Mouse (Mus musculus) small intestine, adult 2 months (tissue): Measurements from ENCODE around the gene Tmx2. TPM values are rescaled to one million over a fixed set of nuclear protein-coding genes. Genes with fewer than 3 reads are reported as not detected.

Experiments
- H3K27ac ChIP-seq: fragments of 200-500 bp; 2 replicates; pipeline ENCODE4 v1.5.1; 2012; ENCODE audit warnings: low read depth, low read length, control low read depth, inconsistent platforms; ENCODE audit not compliant: insufficient read depth
- H3K27me3 ChIP-seq: fragments of 200-500 bp; 2 replicates; pipeline ENCODE4 v1.6.1; 2012; ENCODE audit warnings: mild to moderate bottlenecking, moderate library complexity, low read length, inconsistent platforms; ENCODE audit not compliant: control insufficient read depth, insufficient read depth
- H3K36me3 ChIP-seq: fragments of 200-500 bp; 2 replicates; pipeline ENCODE4 v1.6.1; 2012; ENCODE audit warnings: mild to moderate bottlenecking, low read length, control low read depth, inconsistent platforms; ENCODE audit not compliant: control insufficient read depth, insufficient read depth
- H3K4me1 ChIP-seq: fragments of 200-500 bp; 2 replicates; pipeline ENCODE4 v1.6.1; 2012; ENCODE audit warnings: low read length, inconsistent platforms, mixed read lengths; ENCODE audit not compliant: control insufficient read depth, insufficient read depth, insufficient read length
- H3K4me3 ChIP-seq: fragments of 200-500 bp; 2 replicates; pipeline ENCODE4 v1.5.1; 2012; ENCODE audit warnings: low read depth, mild to moderate bottlenecking, control low read depth, inconsistent platforms, low read length, moderate library complexity
- CTCF ChIP-seq: fragments of 200-500 bp; IDR thresholded peaks from 2 replicates; pipeline ENCODE4 v1.5.1; 2012; ENCODE audit warnings: low read depth, mild to moderate bottlenecking, control low read depth, inconsistent platforms, low read length, moderate library complexity, mixed read lengths; ENCODE audit not compliant: insufficient replicate concordance, insufficient read length; ENCODE audit errors: extremely low read depth
- POLR2A ChIP-seq: fragments of 200-500 bp; IDR thresholded peaks from 2 replicates; pipeline ENCODE4 v1.6.1; 2012; ENCODE audit warnings: low read depth, mild to moderate bottlenecking, control low read depth, inconsistent platforms, low read length, moderate library complexity
- WGBS: fragments of 180-500 bp; shearing (Covaris S2); methylation state at CpG from one replicate; pipeline ENCODE4 v1.1.7; 2018; 5-methylcytosine and 5-hydroxymethylcytosine counted together
- polyA plus RNA-seq: library from polyadenylated mRNA; depleted of rRNA; stranded (reverse); fragments of >200 nt; gene quantifications from 2 replicates; pipeline ENCODE4 v1.2.3, GENCODE M21; 2012

Tmx2 gene
- polyA plus RNA-seq, 1 experiment, result 17.4 TPM

DNA sequence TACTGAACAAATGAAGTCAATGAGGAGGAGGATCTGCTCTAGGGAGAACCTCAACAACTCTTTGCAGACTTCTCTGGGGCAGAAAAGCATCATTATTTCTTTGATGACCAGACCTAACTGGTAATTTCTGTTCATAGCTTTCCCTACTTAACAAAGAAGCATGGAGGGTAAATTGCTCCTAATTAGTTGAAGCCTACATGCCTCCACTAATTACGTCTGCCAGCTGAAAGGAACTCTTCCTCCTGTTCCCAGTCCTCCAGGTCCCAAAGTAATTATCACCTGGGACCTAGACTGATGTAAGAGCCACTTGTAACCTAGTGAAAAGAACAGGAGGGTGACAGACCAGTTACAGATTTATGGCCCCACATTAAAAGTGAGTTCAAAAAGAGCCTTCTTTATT, 28.6 kb upstream of the Tmx2 start:
- H3K4me1 ChIP-seq, result peaks cover 3% of the 10 kb centered on the region; the same call in 1 of the 2 replicates
- TF ChIP-seq CTCF, result no peak
- H3K4me3 ChIP-seq, result no peak overlapping the region
- H3K27me3 ChIP-seq, result no peaks in the 10 kb centered on the region
- no peak overlapping the region for H3K27ac ChIP-seq
- 63% methylated on average over 1 of the region's 1 CpGs for WGBS
- H3K36me3 ChIP-seq, result peaks cover 28% of the 10 kb centered on the region

DNA sequence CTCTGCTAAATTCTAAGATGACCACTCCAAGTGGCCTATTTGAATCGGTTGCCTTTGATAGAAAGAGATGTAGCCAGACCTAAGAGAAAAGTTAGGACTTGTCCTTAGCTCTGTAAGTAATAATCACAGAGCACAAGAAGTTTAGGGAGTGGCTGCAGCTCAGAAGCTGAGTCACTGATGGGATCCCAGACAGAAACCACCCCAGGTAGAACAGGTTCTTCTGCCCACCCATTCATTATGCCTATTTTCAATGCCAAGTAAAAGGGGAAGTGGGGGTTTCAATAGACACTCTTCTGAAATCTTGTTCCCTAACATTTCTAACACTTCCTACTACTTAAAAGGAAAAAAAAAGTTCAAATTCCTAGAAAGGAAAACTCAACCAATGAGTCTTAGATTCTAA, 26.4 kb upstream of the Tmx2 start:
- H3K4me3 ChIP-seq, result no peak overlapping the region
- TF ChIP-seq CTCF (no peak), POLR2A (no peak)
- 53% methylated on average over 1 of the region's 1 CpGs for WGBS
- H3K4me1 ChIP-seq, result peaks cover 3% of the 10 kb centered on the region; the same call in 1 of the 2 replicates
- no peaks in the 10 kb centered on the region for H3K27me3 ChIP-seq
- H3K27ac ChIP-seq, result no peak overlapping the region; the same call in 1 of the 2 replicates
- peaks cover 35% of the 10 kb centered on the region for H3K36me3 ChIP-seq

DNA sequence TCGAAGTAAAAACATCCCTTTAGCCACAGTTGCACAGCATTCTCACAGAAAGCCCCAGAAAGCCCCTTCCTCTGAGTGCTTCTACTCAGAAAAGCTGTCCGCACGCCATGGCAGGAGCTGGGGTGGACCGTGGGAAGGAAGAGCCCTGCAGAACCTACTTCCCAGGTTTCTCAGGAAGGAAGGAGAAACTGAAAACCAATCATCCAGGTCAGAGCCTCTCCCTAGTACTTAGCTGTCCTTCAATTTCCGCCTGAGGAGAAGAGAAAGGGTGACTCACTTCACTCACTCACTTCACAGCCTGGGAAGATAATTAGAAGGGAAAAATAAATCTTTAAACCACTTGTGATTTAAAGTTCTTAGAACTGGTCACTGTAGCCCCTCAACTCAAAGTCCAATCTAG, 25.4 kb upstream of the Tmx2 start:
- Histone ChIP-seq H3K4me1 (peaks cover 3% of the 10 kb centered on the region; the same call in 1 of the 2 replicates), H3K27me3 (no peaks in the 10 kb centered on the region), H3K4me3 (no peak overlapping the region), H3K36me3 (peaks cover 30% of the 10 kb centered on the region), H3K27ac (peak overlapping the region; percentile 36; the same call in 1 of the 2 replicates)
- WGBS, result 75% methylated on average over 5 of the region's 5 CpGs
- no peak for TF ChIP-seq CTCF
- TF ChIP-seq POLR2A, result no peak

DNA sequence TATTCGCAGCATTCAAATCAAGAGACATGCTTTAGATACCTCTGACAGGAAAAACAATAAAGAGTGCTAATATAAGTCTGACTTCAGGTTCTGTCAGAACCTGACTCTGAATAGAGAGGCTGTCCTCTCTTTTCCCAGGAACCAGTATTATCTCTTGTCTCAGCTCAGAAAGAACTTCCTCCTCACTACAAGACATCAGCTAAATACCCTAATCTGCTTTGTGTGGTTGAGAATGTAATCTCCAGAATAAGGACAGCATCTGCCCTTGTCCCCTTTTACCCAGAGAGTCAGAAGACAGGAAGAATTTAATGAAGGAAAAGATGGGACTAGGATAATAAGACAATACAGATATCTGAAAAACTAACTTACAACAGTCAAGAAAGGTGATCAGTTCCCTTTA, 24.6 kb upstream of the Tmx2 start:
- H3K4me3 ChIP-seq, result no peak overlapping the region
- TF ChIP-seq POLR2A (no peak), CTCF (no peak)
- H3K4me1 ChIP-seq, result peaks cover 3% of the 10 kb centered on the region; the same call in 1 of the 2 replicates
- H3K36me3 ChIP-seq, result peaks cover 29% of the 10 kb centered on the region
- H3K27ac ChIP-seq, result no peak overlapping the region
- no peaks in the 10 kb centered on the region for H3K27me3 ChIP-seq
- WGBS, result 88% methylated on average over 1 of the region's 1 CpGs

DNA sequence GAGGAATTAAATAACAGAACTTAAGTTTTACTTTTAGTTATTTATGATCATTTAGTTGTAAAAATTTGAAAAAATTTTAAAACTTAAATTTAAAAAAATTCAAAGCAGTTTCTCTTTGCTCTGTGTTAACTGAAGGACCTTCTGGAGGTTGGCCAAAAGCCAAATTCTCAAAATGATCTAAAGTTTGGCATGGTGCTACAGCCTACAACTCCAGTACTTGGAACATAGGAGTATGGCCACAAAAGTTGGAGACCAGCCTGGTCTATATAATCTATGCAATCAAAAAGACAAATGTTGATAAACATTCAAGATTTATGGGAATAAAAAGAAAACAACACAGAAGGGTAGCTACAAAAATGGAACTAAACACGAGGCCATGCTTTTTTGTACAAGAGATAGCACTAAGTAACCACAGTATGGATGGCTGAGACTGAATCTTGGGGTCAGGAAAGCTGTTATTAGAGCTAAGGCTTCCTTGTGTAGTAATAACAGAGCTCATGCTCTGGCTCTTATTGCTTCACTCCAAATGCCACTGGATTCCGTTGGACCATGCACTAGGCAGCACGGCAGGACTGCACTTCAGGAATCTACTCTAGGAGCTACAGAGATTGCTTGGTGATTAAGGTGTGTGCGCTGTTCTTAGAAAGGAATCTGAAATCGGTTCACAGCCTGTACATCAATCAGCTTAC, 16.2 kb upstream of the Tmx2 start:
- Histone ChIP-seq H3K27ac (no peak overlapping the region), H3K27me3 (no peaks in the 10 kb centered on the region), H3K4me3 (no peak overlapping the region), H3K36me3 (peaks cover 58% of the 10 kb centered on the region), H3K4me1 (no peaks in the 10 kb centered on the region)
- WGBS, result 82% methylated on average over 5 of the region's 5 CpGs
- TF ChIP-seq POLR2A (no peak), CTCF (no peak)

DNA sequence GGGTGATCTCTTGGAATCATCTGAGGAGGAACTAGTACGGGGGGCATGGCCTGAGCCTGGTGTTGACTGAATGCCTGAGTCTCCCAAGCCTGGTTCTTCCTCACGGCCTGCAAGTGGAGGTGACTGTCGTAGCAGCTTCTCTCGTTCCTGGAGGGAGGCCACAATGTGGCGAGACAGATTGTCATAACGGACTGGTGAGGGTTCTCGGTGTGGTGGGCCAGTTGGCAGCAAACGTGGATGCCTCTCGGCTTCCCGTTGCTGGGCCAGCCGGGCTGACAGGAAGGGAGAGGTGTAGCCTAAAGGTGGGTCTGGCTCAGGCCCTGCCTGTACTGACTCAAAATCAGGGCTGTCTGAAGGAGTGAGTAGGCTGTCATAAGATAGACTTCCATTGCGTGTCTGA, 11.1 kb upstream of the Tmx2 start:
- Histone ChIP-seq H3K4me3 (no peak overlapping the region), H3K4me1 (no peaks in the 10 kb centered on the region), H3K36me3 (peaks cover 72% of the 10 kb centered on the region), H3K27me3 (no peaks in the 10 kb centered on the region), H3K27ac (no peak overlapping the region)
- no peak for TF ChIP-seq CTCF
- TF ChIP-seq POLR2A, result no peak
- 89% methylated on average over 12 of the region's 12 CpGs for WGBS

DNA sequence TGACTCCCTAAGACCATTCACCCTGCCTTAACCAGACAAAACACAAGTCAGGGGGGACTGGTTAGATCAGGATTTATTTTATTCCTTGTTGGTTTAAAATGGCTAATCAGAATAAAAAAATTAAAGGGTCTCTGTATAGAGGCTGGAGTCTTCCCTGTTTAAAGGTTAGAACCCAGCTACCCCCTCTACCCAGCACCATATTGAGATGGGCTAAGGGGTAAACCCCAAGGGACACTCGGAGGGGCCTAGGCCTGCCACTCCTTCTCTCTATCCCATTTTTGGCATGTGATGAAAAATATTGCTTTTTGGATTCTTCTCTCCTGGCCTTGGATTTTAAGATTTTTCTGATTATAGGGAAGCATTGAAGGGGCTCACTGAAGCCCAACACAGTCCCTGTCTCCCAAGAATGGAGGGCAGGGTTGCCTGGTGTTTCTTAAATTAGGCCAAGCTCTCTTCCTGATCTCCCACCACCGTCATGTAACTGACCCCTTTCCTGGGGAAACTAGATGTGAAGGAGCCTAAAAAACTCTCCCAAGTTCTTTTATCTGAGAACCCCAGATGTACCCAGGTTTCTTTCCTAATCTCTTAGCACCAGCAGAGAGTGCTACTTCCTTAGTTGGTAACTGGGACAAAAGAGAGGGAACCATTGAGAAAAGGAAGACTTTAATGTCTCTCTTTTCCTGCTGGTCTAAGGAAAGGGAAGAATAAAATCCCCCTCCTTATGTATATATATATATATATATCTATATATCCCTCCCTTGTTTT, 9.3 kb upstream of the Tmx2 start:
- no peaks in the 10 kb centered on the region for H3K4me1 ChIP-seq
- H3K27me3 ChIP-seq, result no peaks in the 10 kb centered on the region
- H3K36me3 ChIP-seq, result peaks cover 61% of the 10 kb centered on the region
- H3K27ac ChIP-seq, result no peak overlapping the region
- TF ChIP-seq POLR2A (no peak), CTCF (no peak)
- H3K4me3 ChIP-seq, result no peak overlapping the region
- WGBS, result 79% methylated on average over 2 of the region's 2 CpGs
